Mouse (Mus musculus) c-Kit-positive CD71-negative TER-119-negative erythroid progenitor cells, embryonic 14.5 days (primary cell): ENCODE measurements at regions not wholly inside any gene's neighbourhood (a gene's known extent, or its start where the extent isn't known, plus 50 kb on each side); places are given as distances from the start of the nearest gene placed in this dataset.
A peak's percentile ranks its signal among the peaks of the same experiment; 100 is the strongest.

Experiments
- DNase-seq: peaks from one replicate; pipeline ENCODE4 v3.0.0-alpha.2; 2013; ENCODE audit warnings: low read depth

GRCm38 (mm10) chr14:102619056-102619455 is 363.4 kb downstream of the Kctd12 start:
- DNase-seq: no peak

DNA sequence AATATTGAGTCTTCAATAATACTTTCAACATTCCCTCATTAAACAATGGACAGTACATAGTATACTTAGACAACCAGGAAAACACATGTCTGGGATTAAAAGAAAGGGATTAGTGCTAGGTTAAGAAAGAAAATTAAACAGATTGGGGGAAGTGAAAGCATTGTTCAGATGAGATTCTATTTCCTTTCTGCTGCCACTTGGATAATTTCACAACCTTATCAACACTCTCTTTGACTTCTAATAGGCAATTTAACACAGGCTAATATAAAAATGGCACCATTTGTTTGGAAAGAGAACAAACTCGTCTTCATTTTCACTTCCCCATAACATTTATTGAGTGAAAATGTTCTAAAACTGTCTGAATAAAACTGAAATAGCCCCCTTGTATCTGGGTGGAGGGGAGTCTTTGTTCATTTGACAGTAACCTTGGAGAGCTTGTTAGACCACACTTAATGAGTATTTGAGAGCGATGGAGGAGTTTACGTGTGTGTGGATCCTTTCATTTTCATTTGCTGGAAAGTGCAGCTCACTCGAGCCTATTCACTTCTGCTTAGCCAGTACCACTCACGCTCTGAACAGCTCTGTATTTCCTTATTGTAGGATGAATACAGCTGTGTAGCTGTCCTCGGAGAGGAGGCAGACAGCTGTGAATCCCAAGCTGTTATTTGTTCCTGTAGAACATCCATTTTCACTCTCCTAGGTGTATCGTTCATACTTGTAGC is 366.7 kb downstream of the Kctd12 start:
- DNase-seq: no peak

- no peak for DNase-seq
Observed at GRCm38 (mm10) chr14:102606055-102606454, 376.4 kb downstream of the Kctd12 start.

DNA sequence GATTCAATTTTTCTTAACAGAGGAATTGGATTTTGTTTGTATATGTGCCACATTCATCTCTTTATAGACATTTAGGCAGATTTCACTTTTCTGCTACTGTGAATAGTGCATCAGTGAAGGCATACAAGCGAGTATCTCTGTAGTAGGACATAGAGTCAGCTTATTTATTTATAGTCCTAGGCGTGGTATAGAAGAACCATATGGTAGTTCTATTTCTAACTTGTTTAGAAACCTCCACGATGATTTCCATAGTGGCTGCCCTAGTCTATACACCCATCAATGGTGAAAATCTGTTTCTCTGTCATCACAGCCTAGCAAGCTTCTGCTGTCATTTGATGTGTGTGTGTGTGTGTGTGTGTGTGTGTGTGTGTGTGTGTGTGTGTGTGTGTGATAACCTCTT is 387.6 kb downstream of the Kctd12 start:
- DNase-seq: no peak

DNA sequence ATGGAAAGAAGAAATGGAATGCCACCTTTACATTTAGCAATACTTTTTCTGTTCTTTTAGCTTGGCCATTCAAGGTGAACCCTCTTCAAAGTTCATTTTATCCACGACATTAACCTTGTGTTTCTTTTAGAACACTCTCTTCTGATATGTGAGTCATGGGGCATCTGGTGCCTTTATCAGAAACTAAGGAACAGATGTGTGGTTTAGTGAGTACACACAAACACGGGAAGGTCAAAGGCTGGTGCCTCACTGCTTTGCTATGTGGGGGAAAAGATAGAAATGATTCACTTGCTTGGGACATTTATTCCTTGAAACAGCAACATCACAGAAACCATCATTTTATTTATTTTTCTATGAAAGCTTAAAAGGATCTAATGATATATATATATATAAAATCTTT is 428.7 kb downstream of the Kctd12 start:
- no peak for DNase-seq

DNA sequence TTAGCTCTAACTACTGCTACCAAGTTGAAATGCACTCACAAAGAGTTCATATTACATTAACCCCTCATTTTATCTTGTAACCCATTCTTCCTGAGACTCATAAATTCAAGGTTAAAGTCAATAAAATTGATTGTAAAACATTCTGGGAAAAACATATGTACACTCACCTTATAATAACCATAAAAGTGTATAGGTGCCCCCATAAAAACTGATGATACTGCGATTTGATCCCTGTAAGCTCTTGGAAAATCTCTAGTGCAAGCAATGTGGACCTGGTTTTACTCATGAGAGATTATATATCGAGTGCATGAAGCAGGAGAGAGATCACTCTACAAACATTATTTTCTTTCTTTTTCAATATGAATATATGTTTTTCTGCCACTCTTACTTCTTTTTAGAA is 429.8 kb downstream of the Kctd12 start:
- DNase-seq: no peak

GRCm38 (mm10) chr14:102524894-102525577 is 457.4 kb downstream of the Kctd12 start:
- DNase-seq: no peak

- DNase-seq: no peak
Observed at GRCm38 (mm10) chr14:102516765-102517164, 465.7 kb downstream of the Kctd12 start.

DNA sequence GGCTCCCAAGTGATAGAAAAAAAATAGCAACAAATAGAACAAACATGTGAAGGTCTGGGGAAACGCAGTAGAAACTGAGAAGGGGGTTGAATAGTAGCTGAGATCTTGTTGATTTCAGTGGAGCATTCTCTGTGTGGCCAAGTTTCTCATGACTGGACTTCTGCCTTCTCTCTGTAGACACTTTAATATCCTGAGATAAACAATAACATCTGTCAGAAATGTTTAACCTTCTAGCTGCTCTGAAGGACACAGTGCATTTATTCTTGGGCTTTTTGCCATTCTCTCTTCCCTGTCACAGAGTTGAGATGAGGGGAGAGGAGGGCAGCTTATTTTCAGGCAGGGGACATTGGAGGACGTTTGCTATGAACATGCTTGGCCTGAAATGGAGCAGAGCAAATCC is 467.9 kb downstream of the Kctd12 start:
- no peak for DNase-seq

DNA sequence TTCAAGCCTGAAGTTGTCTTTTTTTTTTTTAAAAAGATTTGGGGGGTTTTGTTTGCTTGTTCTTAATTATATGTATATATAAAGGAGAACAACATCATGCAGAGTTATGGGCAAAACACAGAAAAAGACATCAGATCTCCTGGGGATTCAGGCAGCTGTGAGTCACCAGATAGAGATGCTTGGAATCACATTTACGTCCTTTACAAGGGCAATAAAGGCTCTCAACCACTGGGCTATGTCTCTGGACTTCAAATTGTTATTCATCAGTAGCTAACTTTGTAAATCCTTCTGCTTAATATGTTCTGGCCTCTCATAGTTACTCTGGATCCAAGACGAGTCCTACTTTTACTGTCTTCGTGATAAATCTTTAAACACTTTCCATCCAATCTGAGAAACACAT is 469.8 kb downstream of the Kctd12 start:
- DNase-seq: no peak

GRCm38 (mm10) chr14:102511691-102512383 is 470.6 kb downstream of the Kctd12 start:
- DNase-seq: no peak

DNA sequence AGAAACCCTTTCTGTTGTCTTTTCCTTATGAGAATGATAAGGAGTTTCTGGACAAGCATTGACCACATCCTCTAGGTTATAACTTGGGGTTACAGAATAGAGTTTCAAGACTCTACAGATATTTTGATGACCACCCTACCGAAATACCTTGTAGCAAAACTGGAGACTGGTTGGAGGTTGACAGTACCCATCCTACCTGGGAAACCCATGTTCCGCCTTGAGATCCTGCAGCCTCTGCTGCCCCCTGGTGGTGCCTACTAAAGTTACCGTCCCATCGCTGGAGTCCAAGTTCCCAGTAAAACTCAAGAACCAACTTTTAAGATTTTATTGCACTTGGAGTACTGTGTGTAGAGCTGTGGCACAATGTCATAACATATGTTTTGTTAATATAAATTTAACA is 472.1 kb downstream of the Kctd12 start:
- peak; percentile 30 for DNase-seq

DNA sequence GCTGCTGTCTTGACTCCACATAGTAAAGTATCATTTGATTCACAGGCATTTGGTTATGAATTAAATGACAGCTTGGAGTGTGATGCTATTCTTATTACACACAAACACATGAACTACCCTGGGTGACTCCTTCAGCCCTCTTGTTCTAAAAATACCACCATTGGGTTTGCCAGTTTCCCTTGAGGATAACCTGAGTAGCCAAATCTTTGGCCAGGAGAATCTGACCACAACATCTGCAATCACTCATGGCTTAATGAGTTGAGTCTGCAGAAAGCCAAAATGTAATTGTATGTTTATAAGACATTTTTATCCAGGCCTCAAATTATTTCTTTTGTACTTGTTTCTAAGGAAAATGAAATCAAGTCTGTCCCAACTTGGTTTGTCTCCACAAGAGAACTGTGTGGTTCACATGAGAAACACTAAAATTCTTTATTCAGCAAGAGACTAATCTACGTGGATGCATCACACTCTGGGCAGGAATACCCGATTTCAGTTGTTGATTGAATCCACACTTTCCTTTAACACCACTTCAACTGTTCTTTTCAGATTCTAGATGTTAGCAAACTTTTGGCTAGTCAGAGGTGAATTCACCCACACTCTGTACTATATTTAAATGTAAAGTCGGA is 476.6 kb downstream of the Kctd12 start:
- no peak for DNase-seq

GRCm38 (mm10) chr14:102497179-102497578 is 485.3 kb downstream of the Kctd12 start:
- DNase-seq: no peak

DNA sequence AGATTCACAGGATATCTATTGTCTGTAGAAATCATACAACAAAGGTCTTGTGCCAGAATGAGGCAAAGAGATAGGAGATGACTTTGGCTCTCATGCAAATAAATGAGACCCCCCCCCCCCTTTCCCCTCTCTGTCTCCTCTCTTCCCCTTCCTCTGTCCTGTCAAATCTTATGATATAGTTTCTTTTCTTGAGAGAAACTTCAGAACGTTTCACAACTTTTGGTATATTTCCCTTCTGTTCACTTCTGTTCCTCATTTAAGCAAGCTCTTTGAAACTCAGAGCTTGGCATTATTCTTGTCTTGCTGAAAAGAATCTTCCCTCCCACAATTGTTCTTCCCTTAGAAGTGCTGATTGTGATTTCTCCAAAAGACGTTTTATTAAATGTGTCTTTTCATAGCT is 490.1 kb downstream of the Kctd12 start:
- DNase-seq: no peak

- DNase-seq: no peak
Observed at GRCm38 (mm10) chr14:102491205-102491604, 491.2 kb downstream of the Kctd12 start.

- no peak for DNase-seq
Observed at GRCm38 (mm10) chr14:102477162-102477561, 505.3 kb downstream of the Kctd12 start.

- no peak for DNase-seq
Observed at GRCm38 (mm10) chr14:102469326-102469725, 513.1 kb downstream of the Kctd12 start.

- DNase-seq: no peak
Observed at GRCm38 (mm10) chr14:102461001-102461400, 521.4 kb downstream of the Kctd12 start.

GRCm38 (mm10) chr14:102439738-102440137 is 542.7 kb downstream of the Kctd12 start:
- DNase-seq: no peak

GRCm38 (mm10) chr14:102403397-102404115 is 578.9 kb downstream of the Kctd12 start:
- DNase-seq: no peak

- DNase-seq: no peak
Observed at GRCm38 (mm10) chr14:102402061-102402689, 580.3 kb downstream of the Kctd12 start.
